Mouse (Mus musculus): Measurements from ENCODE around the gene Nedd1. TPM values are rescaled to one million over a fixed set of nuclear protein-coding genes. Genes with fewer than 3 reads are reported as not detected.

The Nedd1 gene
- polyA plus RNA-seq (2012; ENCODE audit: low replicate concordance): 1.7 and 11.3 TPM in 2 replicates

DNA sequence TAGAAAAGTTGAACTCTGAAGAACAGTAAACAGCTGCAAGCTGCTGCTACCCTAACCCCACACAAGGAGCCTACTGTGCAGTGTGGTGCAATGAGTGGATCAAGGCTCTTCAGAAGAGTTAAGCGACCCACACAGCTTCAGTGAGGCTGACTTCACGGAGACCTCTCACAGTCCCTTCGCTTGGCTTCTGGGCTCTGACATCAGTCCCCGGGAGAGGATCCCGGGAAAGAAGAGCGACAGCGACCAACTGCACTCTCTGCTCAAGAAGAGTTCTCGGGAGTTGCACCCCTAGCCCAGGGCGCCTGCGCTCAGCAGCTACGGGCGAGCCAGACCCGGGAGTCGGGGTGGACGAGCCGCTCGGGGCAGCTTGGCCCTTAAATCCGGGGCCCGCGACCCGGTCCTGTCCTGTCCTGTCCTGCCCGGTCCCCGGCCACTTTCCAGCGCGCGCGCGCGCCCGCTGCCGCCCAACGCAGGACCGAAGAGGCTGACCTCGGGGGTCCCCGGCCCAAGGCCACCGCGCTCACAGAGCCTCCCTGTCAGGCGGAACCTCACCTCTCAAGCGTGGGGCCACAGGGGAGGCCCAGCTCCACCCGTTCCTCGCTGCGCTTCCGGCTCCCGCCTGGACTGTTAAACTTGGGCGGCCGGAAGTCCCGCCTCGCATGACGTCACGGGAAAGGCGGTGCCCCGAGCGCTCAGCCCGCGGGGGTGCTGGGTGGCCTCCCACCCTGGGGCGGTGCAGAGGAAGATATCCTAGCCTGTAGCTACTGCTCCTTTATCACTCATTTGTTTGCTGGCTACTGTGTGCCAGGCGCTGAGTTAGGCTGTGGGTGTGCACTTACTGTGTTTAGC, at the start of gene Nedd1:
Gene Nedd1, minus strand, starts transcription at position 650 of the 849 bp plus-strand sequence.

